Mouse (Mus musculus): ENCODE data around the gene Gjc1.

Gjc1 gene

DNA sequence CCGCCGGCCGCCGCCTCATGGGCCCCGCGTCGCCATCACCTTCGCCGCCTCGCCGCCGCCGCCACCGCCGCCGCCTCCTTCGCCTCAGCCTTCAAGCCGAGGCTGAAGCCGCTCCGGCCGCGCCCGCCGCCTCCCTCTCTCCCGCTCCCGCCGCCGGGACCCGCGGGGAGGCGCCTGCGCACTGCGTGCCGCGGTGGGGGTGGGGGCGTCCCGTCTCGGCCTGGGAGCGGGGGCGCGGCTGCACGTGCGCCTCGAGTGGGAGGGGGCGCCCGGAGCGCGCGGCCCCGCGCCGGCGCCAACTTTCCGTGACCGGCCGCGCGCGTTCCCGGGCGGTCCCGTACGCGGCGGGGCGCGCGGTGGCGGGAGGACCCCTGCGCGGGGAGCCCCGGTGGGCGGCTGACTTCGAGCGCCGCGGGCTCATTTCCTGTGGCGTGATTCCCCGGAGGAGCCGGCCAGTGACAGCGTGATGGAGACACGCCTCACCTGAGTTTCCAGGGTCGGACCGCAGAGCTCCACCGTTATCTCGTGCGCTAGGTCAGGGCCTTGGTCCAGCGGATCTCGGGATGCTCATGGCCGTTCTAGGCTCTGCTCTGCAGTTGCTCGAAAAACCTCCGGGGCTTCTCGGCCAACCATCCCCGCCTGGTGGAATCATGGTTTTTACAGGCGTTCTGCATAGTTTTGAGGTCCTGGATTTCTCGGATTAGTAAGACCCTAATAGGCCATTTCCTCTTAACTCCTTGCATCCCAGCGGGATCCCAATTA, at the start of gene Gjc1:
Gene Gjc1, minus strand, starts transcription at position 680 of the 762 bp plus-strand sequence.
- no peak for DNase-seq

DNA sequence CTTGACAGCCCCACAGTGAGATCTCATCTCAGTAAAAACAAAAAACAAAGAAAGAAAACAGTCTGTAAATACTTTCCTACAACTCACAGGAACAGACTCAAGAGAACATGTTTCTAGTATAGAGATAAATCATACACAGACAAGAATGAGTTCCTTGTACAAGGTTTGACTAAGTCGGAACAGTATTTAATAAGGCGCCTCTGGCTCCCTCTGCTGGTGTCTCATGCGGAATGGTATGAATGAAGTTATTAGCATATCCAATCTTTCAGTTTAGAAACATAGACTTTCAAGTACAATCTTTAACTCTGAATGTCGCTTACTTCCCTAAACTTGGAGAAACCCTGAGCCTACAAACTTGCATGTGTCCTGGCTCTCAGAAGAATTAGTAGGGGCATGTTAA, 44.8 kb upstream of the Gjc1 start:
- peak; percentile 51 for DNase-seq

DNA sequence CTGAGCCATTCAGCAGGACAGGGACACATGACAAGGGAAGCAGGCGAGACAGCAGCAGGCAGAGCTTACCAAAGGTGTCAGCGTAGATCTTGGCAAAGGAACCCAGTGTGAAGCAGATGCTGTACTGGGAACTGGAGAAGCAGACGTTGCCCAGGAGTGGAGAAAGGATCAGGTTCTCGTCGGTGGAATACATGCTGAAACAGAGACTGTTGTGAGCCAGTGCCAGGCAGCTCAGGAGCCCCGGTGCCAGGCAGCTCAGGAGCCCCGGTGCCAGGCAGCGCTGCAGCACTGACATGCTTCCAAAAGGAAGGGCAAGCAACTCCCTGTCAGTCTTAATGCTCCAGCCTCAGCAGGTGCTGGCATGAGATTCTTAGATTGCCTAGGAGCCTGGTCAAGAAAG, 40.4 kb upstream of the Gjc1 start:
- peak; percentile 67 for DNase-seq

GRCm38 (mm10) chr11:102858951-102859350, 39.5 kb upstream of the Gjc1 start:
- no peak for DNase-seq

GRCm38 (mm10) chr11:102855941-102856340, 36.4 kb upstream of the Gjc1 start:
- no peak for DNase-seq

DNA sequence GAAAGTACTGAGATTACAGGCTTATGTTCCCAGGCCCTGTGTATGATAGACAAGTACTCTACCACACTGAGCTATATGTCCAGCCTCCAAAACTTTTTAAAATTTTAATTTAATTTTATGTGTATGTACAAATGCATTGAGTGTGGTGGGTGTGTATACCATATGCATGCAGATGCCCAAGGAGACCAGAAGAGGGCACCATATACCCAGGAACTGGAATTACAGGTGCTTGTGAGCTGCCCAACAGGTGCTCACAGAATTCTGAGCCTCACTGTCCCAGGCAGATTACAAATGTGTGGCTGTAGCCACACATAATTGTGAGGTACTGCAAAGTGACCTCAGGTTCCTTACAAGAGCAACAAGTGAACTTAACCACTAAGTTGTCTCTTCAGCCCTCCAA, 34.3 kb upstream of the Gjc1 start:
- no peak for DNase-seq

- DNase-seq, result peak; percentile 12
Measured at GRCm38 (mm10) chr11:102851883-102852282, 32.4 kb upstream of the Gjc1 start.

- DNase-seq, result no peak
Measured at GRCm38 (mm10) chr11:102845926-102846325, 26.4 kb upstream of the Gjc1 start.

GRCm38 (mm10) chr11:102838616-102839150, 19.2 kb upstream of the Gjc1 start:
- DNase-seq, result no peak

DNA sequence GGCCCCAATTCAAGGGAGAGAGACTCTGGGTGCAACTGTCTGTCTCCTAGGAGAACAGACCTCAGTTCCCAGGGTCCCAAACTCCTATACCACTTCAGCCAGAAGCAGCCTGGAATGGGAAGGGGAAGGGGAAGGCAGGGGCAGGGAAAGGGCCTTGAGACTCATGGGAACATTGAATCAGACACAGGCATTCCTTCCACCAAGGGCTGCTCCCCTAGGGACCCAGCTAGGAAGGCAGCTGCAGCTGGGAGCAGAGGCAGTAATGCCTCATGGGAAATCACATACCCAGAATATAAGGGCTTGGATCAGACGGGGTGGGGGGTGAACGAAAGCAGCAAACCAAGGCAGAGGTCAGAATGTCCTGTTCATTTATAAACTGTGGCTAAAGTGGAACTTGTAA, 18.6 kb upstream of the Gjc1 start:
- no peak for DNase-seq

DNA sequence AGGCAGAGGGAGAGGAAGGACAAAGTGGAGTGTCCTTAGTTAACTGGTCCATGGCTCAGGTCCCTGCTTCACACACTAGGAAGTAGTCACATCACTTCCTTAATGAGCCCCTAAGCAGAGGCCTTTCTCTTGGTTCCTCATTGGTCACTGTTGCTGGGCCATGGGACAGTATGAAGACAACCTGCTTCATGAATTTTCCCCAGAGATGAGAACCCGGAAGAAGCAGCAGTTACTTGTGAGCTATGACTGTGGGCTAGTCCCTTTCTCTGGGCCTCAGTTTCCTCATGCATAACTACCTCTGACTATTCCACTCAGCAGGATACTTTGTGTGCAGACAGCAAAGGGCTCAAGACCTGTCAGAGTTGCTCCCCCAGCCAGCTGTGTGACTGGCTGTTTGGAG, 17.9 kb upstream of the Gjc1 start:
- DNase-seq, result no peak

DNA sequence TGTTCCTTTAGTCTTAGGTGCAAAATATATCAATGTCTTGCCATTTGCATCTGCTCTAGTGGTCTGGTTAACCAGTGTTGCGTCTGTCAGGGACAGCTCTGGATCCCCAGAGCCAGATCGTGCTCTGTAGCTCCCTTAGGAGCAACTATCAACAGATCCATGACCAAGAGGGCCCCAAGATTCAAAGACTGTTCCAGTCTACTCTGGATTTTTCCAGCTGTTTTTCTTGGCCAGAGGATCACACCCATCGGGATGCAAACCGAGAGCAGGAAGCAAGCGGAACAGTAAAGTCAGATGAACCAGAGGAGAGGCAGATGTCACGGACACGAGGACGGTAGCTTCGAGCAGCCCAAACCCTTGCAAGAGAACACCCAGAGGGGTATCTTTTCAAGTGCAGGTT, 16.6 kb upstream of the Gjc1 start:
- DNase-seq, result no peak

DNA sequence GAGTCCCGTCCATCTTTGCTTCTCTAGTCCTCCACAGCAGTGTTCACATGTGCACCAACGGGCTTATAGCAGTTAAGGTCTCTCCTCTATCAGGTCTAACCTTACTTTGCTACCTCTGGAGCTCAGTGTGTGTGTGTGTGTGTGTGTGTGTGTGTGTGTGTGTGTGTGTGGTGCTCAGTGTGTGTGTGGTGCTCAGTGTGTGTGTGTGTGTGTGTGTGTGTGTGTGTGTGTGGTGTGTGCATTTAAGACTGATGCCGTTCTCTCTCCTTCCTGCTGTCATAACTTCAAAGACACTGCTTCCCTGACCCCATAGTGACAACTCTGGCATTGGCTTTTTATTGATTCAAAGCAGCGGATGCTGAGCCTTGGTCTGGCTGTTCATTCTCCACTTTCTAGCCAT, 16.0 kb upstream of the Gjc1 start, which contains the start of gene Higd1b:
Gene Higd1b, plus strand, starts transcription at position 301 of the 400 bp plus-strand sequence.
- no peak for DNase-seq

DNA sequence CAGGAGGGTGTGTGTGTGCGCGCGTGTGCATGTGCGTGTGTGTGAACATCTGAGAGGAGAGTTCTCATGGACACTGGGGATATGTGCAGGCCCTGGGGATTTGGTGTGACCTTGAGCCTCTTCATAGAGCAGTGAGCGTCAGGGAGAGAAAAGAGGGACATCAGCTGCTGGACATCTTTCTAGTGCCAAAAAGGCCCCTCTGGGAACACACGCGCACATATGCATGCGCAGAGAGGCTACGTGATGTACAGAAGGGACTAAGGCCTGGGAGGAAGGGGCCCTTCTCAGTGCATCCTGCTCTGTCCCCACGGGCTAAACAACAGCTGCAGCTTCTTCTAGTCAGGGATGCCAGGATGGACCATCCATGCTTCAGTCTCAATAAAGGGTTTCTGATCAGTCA, 14.7 kb upstream of the Gjc1 start:
- DNase-seq, result no peak

DNA sequence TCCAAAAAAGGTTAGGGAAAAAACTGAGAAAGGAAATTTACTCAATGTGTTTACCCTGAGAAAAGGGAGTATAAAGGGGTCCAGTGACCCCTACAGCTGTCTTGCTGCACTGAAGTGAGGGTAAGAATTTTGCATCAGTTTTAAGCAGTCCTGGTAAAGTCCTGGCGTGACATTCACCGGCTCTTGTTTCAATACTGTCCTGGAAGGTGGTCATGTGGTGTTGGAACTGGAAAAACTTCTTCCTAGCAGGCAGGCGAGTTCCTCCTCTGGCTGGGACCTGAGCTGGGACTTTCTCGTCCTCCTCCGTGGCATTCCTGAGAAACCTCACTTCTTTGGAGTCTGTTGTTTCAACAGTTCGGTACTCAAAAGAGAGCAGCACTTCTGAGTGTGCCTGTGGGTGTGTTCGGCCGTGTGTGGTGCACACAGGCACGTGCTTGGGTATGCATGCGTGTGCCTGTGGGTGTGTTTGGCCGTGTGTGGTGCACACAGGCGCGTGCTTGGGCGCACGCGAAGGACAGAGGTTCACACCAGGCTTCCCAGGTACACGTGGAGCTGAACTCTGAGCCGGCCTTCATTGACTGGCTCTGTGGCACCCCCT, 13.3 kb upstream of the Gjc1 start:
- no peak for DNase-seq

DNA sequence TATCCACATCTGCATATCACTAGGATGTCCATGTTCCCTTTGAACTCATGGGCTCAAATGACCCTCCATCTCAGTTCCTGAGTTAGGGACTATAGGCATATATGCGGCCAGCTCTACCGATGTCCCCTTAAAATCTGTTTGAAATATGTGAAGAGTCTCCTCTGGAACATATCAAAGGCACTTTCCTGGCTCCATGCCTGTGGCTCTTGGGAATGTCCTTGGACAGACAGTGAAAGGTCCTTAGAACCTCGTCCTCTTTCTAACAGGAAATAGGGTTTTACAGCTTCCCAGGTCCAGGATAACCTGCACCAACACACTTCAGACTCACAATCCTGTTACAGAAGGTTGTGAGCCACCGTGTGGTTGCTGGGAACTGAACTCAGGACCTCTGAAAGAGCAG, 10.8 kb upstream of the Gjc1 start:
- DNase-seq, result no peak

DNA sequence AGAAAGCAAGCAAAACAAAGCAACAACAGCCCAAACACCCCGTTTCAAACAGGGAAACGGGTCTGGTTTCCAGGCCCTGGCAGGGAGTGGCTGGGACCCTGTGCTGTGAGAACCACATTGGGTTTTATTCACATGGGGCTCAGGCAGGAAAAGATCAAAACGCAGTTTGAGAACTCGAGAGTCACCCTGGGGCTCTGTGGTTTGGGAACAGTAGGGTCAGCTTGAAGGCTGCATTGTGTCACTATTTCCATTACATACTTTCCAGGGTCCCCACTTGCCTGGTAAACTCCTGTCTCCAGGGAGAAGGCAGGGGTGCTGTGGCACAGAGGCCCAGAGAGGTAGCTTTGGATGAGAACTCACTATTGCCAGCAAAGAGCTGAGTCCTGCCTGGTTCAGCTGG, 7.6 kb upstream of the Gjc1 start:
- DNase-seq, result no peak

- DNase-seq, result no peak
Measured at GRCm38 (mm10) chr11:102826476-102826875, 7.0 kb upstream of the Gjc1 start.

DNA sequence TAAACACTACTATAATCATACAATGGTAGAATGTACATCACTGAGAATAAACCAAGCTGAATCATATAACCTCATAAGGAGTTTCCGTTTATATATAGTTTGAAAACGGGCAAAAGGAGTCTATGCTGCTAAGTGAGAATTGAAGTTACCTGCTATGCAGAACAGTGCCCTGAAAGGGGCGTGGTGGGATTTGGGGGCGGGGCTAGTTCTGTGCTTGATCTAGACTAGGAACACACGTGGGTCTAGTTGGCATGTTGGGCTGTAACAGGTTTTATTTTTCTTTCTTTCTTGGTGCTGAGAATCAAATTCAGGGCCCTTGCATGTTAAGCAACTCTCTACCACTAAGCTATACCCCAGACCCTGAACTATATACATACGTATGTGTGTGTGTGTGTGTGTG, 1.7 kb upstream of the Gjc1 start:
- DNase-seq, result no peak

- no peak for DNase-seq
Measured at GRCm38 (mm10) chr11:102820432-102820831, 932 bp upstream of the Gjc1 start.

GRCm38 (mm10) chr11:102819783-102820385, 384 bp upstream of the Gjc1 start:
- DNase-seq, result no peak

DNA sequence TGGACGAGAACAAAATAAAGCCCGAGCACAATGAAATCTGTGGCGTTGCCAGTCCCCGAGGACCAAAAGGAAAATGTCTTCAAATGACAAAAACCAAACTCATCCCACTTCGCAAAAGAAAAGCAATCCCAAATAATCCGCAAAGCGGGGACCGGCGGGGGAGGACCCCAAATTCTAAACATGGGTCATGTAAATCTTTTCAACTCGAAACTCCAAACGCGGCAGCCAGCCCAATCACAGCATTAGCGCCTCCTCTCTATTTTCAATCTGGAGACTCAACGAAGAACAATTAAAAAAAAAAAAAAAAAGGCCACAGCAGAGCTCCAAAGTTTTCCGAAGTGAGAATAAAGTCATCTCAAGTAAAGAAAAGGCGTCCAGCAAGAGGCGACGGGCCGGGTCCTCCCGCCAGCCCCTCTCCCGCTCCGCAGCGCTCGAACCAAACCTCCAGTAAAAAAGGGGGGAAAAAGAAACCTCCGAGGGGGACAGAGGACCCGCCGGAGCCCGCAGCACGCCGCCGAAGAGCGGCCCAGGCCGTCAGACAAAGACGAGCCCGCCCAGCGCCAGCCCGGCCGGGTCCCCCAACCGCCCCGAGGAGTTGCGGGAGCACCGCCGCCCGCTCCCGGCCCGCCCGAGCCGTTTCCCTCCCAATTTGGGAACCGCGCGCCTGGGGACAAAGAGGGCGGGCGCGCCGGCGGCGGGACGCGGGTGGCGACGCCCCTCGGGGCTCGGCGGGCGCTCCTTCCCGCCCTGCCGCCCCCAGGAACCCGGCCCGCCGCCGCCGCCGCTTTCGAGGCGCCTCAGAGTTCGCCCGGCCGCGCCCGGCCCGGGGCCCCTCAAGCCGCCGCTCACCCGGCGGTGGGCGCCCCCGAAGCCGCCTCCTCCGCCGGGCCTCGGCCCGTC, 1.1 kb downstream of the Gjc1 start:
- DNase-seq, result no peak

- DNase-seq, result no peak
Measured at GRCm38 (mm10) chr11:102814881-102815280, 4.6 kb downstream of the Gjc1 start.
